Mouse (Mus musculus): Measurements from ENCODE around the gene Ccdc47. TPM values are rescaled to one million over a fixed set of nuclear protein-coding genes. Genes with fewer than 3 reads are reported as not detected.

Gene Ccdc47
- polyA plus RNA-seq, 1 experiment from 2014 or later, result 65.3 TPM

DNA sequence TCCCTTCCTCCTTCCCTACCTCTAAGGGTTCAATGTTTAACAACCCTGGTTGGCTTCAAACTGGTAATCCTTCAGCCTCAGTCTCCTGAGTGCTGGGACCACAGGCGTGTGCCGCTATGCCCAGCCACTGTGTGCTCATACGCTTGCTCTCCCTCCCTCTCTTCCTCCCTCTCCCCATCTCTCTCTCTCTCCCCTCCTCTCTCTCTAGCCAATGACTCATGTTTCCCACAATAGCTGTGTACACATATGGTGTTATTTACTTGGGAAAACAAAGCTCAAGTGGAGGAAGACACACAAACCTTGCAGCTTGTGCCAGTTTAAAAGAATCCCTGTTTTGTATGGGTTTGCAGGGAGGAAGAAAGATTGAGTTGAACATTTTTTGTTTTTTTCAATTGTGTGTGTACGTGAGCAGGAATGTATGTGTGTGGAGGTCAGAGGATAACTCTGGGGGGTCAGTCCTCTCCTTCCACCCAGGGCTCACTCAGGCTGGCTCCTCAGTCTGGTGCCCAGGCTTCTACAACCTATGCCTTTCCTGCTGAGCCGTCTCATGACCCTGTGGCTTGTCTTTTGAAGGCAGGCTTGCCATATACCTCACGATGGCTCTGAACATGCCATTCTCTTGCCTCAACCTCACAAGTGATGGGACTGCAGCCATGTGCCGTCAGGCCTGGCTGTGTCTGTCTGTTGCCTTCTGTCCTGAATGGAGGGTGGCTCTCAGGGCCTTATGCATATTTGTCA lies 36.3 kb downstream of the Ccdc47 start:
- DNase-seq (ENCODE audit: low spot score) (no peak), ATAC-seq (replicated peaks; ENCODE audit: insufficient number of reproducible peaks, low FRiP score, low TSS enrichment, low read depth) (no peak)
- Histone ChIP-seq H3K27me3 (ENCODE audit: control insufficient read depth, insufficient read depth, low read length) (no peaks in the 10 kb centered on the region), H3K4me3 (ENCODE audit: low read depth, low read length) (no peak overlapping the region), H3K9me3 (replicated peaks; ENCODE audit: control insufficient read depth, low read length) (no peaks in the 10 kb centered on the region), H3K36me3 (replicated peaks; ENCODE audit: control insufficient read depth, insufficient read depth, low read depth, low read length) (no peaks in the 10 kb centered on the region; the same call in 1 of the 2 replicates), H3K4me2 (ENCODE audit: low read depth, low read length) (no peak overlapping the region), H3K27ac (replicated peaks; ENCODE audit: low read depth, low read length) (no peak overlapping the region), H3K9ac (replicated peaks; ENCODE audit: low read length) (no peak overlapping the region), H3K4me1 (ENCODE audit: control insufficient read depth, insufficient read depth, low read length) (no peaks in the 10 kb centered on the region)
- WGBS, result 54% methylated on average over 7 of the region's 7 CpGs

DNA sequence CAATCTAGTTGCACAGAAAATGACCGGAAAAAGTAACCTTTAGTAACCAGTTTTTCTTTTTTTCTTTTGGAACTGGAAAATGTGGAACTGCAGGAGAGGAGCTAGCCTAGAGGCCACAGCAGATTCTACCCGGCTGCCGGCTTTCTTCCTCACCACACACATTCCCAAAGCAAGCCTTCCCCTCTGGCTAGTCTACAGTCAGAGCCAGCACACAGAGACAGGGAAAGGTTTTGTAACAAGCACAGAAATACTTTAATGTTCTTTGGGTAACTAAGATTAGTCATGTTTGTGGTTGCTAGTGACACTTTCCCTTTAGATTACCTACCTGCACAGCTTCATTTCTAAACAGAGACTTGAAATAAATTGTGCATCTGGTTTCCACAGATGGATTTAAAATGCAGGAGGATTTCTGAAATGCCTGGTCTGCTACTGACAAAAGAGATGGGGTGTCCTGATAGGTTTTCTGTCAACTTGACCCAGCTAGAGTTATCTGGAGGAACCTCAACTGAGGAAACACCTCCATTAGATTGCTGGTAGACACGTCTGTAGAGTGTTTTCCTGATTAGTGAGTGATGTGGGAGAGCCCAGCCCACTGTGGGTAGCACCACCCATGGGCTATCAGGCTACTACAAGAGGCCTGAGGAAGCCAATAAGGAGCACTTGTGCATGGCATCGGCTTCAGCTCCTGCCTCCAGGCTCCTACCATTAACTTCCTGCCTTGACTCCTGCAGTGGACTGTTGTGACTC lies 37.9 kb downstream of the Ccdc47 start:
- ATAC-seq (replicated peaks; ENCODE audit: insufficient number of reproducible peaks, low FRiP score, low TSS enrichment, low read depth) (no peak), DNase-seq (ENCODE audit: low spot score) (no peak)
- H3K36me3 ChIP-seq (replicated peaks; ENCODE audit: control insufficient read depth, insufficient read depth, low read depth, low read length), result no peaks in the 10 kb centered on the region
- H3K4me3 ChIP-seq (ENCODE audit: low read depth, low read length), result no peak overlapping the region
- no peaks in the 10 kb centered on the region for H3K9me3 ChIP-seq (replicated peaks; ENCODE audit: control insufficient read depth, low read length)
- no peaks in the 10 kb centered on the region for H3K4me1 ChIP-seq (ENCODE audit: control insufficient read depth, insufficient read depth, low read length)
- no peak overlapping the region for H3K4me2 ChIP-seq (ENCODE audit: low read depth, low read length)
- H3K9ac ChIP-seq (replicated peaks; ENCODE audit: low read length), result no peak overlapping the region
- H3K27ac ChIP-seq (replicated peaks; ENCODE audit: low read depth, low read length), result no peak overlapping the region
- H3K27me3 ChIP-seq (ENCODE audit: control insufficient read depth, insufficient read depth, low read length), result no peaks in the 10 kb centered on the region
- 67% methylated on average over 5 of the region's 5 CpGs for whole genome bisulfite sequencing

GRCm38 (mm10) chr11:106176372-106176771 lies 39.8 kb downstream of the Ccdc47 start:
- Histone ChIP-seq H3K4me1 (ENCODE audit: control insufficient read depth, insufficient read depth, low read length) (no peaks in the 10 kb centered on the region), H3K27ac (replicated peaks; ENCODE audit: low read depth, low read length) (no peak overlapping the region), H3K4me2 (ENCODE audit: low read depth, low read length) (no peak overlapping the region), H3K9ac (replicated peaks; ENCODE audit: low read length) (no peak overlapping the region), H3K4me3 (ENCODE audit: low read depth, low read length) (no peak overlapping the region), H3K36me3 (replicated peaks; ENCODE audit: control insufficient read depth, insufficient read depth, low read depth, low read length) (no peaks in the 10 kb centered on the region), H3K9me3 (replicated peaks; ENCODE audit: control insufficient read depth, low read length) (no peaks in the 10 kb centered on the region), H3K27me3 (ENCODE audit: control insufficient read depth, insufficient read depth, low read length) (no peaks in the 10 kb centered on the region)
- ATAC-seq (replicated peaks; ENCODE audit: insufficient number of reproducible peaks, low FRiP score, low TSS enrichment, low read depth) (no peak), DNase-seq (ENCODE audit: low spot score) (no peak)
- WGBS, result 86% methylated on average over 5 of the region's 5 CpGs

DNA sequence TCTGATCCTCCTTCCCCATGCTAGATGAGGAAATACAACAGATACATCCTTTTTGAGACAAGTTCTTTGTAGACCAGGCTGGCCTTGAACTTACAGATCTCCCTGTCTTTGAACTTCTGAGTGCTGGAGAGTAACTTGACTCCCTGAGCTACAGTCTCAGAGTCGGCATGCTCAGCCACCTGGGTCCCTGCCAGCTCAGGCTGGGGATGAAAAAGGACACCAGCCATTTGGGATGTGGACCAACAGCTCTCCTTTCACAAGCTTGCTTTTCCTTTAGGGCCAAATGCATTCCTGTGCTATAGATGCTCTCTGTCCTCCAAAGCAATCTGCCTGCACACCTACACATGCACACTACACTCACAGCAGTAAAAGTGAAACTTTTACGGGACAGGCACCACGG lies 41.1 kb downstream of the Ccdc47 start:
- Histone ChIP-seq H3K36me3 (replicated peaks; ENCODE audit: control insufficient read depth, insufficient read depth, low read depth, low read length) (no peaks in the 10 kb centered on the region), H3K9me3 (replicated peaks; ENCODE audit: control insufficient read depth, low read length) (no peaks in the 10 kb centered on the region), H3K4me1 (ENCODE audit: control insufficient read depth, insufficient read depth, low read length) (no peaks in the 10 kb centered on the region), H3K4me3 (ENCODE audit: low read depth, low read length) (no peak overlapping the region), H3K27ac (replicated peaks; ENCODE audit: low read depth, low read length) (no peak overlapping the region), H3K9ac (replicated peaks; ENCODE audit: low read length) (no peak overlapping the region), H3K4me2 (ENCODE audit: low read depth, low read length) (no peak overlapping the region), H3K27me3 (ENCODE audit: control insufficient read depth, insufficient read depth, low read length) (no peaks in the 10 kb centered on the region)
- ATAC-seq (replicated peaks; ENCODE audit: insufficient number of reproducible peaks, low FRiP score, low TSS enrichment, low read depth) (no peak), DNase-seq (ENCODE audit: low spot score) (no peak)
- 71% methylated on average over 3 of the region's 3 CpGs for whole genome bisulfite sequencing

DNA sequence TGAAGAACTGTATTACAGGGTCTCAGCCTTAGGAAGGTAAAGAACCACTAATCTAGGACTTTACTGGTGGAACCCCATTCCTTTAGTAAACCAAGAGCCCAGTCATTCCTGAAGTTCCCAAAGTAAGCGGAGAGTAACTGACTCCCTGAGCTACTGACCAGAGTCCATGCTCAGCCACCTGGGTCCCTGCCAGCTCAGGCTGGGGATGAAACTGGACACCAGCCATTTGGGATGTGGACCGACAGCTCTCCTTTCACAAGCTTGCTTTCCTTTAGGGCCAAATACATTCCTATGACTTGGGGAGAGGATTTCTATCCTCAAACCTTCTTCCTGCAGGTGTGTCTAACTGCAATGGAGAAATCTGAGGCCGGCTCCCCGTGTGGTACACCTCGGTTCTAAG lies 41.8 kb downstream of the Ccdc47 start:
- no peak overlapping the region for H3K4me2 ChIP-seq (ENCODE audit: low read depth, low read length)
- H3K36me3 ChIP-seq (replicated peaks; ENCODE audit: control insufficient read depth, insufficient read depth, low read depth, low read length), result no peaks in the 10 kb centered on the region
- H3K4me3 ChIP-seq (ENCODE audit: low read depth, low read length), result no peak overlapping the region
- no peaks in the 10 kb centered on the region for H3K9me3 ChIP-seq (replicated peaks; ENCODE audit: control insufficient read depth, low read length)
- no peak overlapping the region for H3K27ac ChIP-seq (replicated peaks; ENCODE audit: low read depth, low read length)
- no peak for ATAC-seq (replicated peaks; ENCODE audit: insufficient number of reproducible peaks, low FRiP score, low TSS enrichment, low read depth)
- no peaks in the 10 kb centered on the region for H3K27me3 ChIP-seq (ENCODE audit: control insufficient read depth, insufficient read depth, low read length)
- 79% methylated on average over 5 of the region's 5 CpGs for WGBS
- DNase-seq (ENCODE audit: low spot score), result no peak
- no peak overlapping the region for H3K9ac ChIP-seq (replicated peaks; ENCODE audit: low read length)
- H3K4me1 ChIP-seq (ENCODE audit: control insufficient read depth, insufficient read depth, low read length), result no peaks in the 10 kb centered on the region

GRCm38 (mm10) chr11:106173228-106173627 lies 42.9 kb downstream of the Ccdc47 start:
- Histone ChIP-seq H3K9ac (replicated peaks; ENCODE audit: low read length) (no peak overlapping the region), H3K36me3 (replicated peaks; ENCODE audit: control insufficient read depth, insufficient read depth, low read depth, low read length) (no peaks in the 10 kb centered on the region), H3K4me1 (ENCODE audit: control insufficient read depth, insufficient read depth, low read length) (no peaks in the 10 kb centered on the region), H3K27me3 (ENCODE audit: control insufficient read depth, insufficient read depth, low read length) (no peaks in the 10 kb centered on the region), H3K4me2 (ENCODE audit: low read depth, low read length) (no peak overlapping the region), H3K4me3 (ENCODE audit: low read depth, low read length) (no peak overlapping the region), H3K27ac (replicated peaks; ENCODE audit: low read depth, low read length) (no peak overlapping the region), H3K9me3 (replicated peaks; ENCODE audit: control insufficient read depth, low read length) (no peaks in the 10 kb centered on the region)
- ATAC-seq (replicated peaks; ENCODE audit: insufficient number of reproducible peaks, low FRiP score, low TSS enrichment, low read depth), result no peak
- 98% methylated on average over 2 of the region's 2 CpGs for WGBS
- no peak for DNase-seq (ENCODE audit: low spot score)

DNA sequence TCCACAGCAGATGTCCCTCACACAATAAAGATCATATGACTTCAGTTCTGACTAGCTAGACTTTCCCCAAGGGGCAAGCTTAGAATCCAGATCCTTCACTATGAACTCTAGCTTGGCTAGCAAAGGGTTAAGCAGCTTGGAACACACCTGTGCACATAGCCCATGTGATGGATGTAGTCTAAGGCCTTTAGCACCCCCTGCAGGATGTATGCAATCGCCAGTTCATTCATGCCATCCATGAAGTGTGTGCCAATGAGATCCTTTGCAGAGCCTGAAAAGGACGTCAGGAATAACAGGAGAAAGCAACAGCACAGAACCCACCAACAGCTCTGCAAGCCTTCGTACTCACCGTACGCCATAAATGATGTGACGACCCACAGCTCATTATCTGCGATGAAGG lies 45.3 kb downstream of the Ccdc47 start:
- no peak for ATAC-seq (replicated peaks; ENCODE audit: insufficient number of reproducible peaks, low FRiP score, low TSS enrichment, low read depth)
- H3K36me3 ChIP-seq (replicated peaks; ENCODE audit: control insufficient read depth, insufficient read depth, low read depth, low read length), result no peaks in the 10 kb centered on the region
- H3K27me3 ChIP-seq (ENCODE audit: control insufficient read depth, insufficient read depth, low read length), result no peaks in the 10 kb centered on the region
- 78% methylated on average over 7 of the region's 7 CpGs for WGBS
- H3K27ac ChIP-seq (replicated peaks; ENCODE audit: low read depth, low read length), result no peak overlapping the region
- H3K4me3 ChIP-seq (ENCODE audit: low read depth, low read length), result no peak overlapping the region
- H3K4me1 ChIP-seq (ENCODE audit: control insufficient read depth, insufficient read depth, low read length), result no peaks in the 10 kb centered on the region
- H3K4me2 ChIP-seq (ENCODE audit: low read depth, low read length), result no peak overlapping the region
- DNase-seq (ENCODE audit: low spot score), result peak; percentile 54
- no peak overlapping the region for H3K9ac ChIP-seq (replicated peaks; ENCODE audit: low read length)
- no peaks in the 10 kb centered on the region for H3K9me3 ChIP-seq (replicated peaks; ENCODE audit: control insufficient read depth, low read length)

- Histone ChIP-seq H3K36me3 (replicated peaks; ENCODE audit: control insufficient read depth, insufficient read depth, low read depth, low read length) (no peaks in the 10 kb centered on the region), H3K9me3 (replicated peaks; ENCODE audit: control insufficient read depth, low read length) (no peaks in the 10 kb centered on the region), H3K27ac (replicated peaks; ENCODE audit: low read depth, low read length) (no peak overlapping the region), H3K4me2 (ENCODE audit: low read depth, low read length) (no peak overlapping the region), H3K9ac (replicated peaks; ENCODE audit: low read length) (no peak overlapping the region), H3K4me1 (ENCODE audit: control insufficient read depth, insufficient read depth, low read length) (no peaks in the 10 kb centered on the region), H3K4me3 (ENCODE audit: low read depth, low read length) (no peak overlapping the region), H3K27me3 (ENCODE audit: control insufficient read depth, insufficient read depth, low read length) (no peaks in the 10 kb centered on the region)
- DNase-seq (ENCODE audit: low spot score) (no peak), ATAC-seq (replicated peaks; ENCODE audit: insufficient number of reproducible peaks, low FRiP score, low TSS enrichment, low read depth) (no peak)
- 88% methylated on average over 5 of the region's 5 CpGs for WGBS
Measured at GRCm38 (mm10) chr11:106167435-106167834, 48.7 kb downstream of the Ccdc47 start.
